Mouse (Mus musculus): ENCODE measurements around the gene Sh3bgrl. TPM values are rescaled to one million over a fixed set of nuclear protein-coding genes. Genes with fewer than 3 reads are reported as not detected.
"Not testable (repeated sequence)": the region's sequence is repeated elsewhere in the genome, so short reads cannot be mapped to it uniquely, and the experiment has no call there.

Sh3bgrl gene
- polyA plus RNA-seq (2015; fragmentation: Nextera tagmentation; extraction: Ambion mirVana) = 131 and 134 TPM in 2 replicates

GRCm38 (mm10) chrX:109095245-109096242 is at the start of gene Sh3bgrl:
Gene Sh3bgrl, plus strand, starts transcription at chrX:109095365.
- peak; percentile 99 for ATAC-seq (replicated peaks; ENCODE audit: low FRiP score)
- Histone ChIP-seq H3K27me3 (no peaks in the 10 kb centered on the region), H3K27ac (peak within 1 kb of the TSS; percentile 92), H3K36me3 (no peaks in the 10 kb centered on the region), H3K4me2 (peak within 1 kb of the TSS; percentile 54), H3K4me1 (no peaks in the 10 kb centered on the region), H3K9me3 (replicated peaks) (no peaks in the 10 kb centered on the region), H3K9ac (peak within 1 kb of the TSS; percentile 50), H3K4me3 (replicated peaks) (peak within 1 kb of the TSS; percentile 58)
- WGBS = 19% methylated on average over 26 of the region's 26 CpGs

GRCm38 (mm10) chrX:109047773-109048172 is 47.4 kb upstream of the Sh3bgrl start:
- WGBS = 62% methylated on average over 1 of the region's 1 CpGs
- no peak for ATAC-seq (replicated peaks; ENCODE audit: low FRiP score)

GRCm38 (mm10) chrX:109071719-109072118 is 23.4 kb upstream of the Sh3bgrl start:
- Histone ChIP-seq H3K36me3 (no peaks in the 10 kb centered on the region), H3K4me3 (replicated peaks) (no peak overlapping the region), H3K9me3 (replicated peaks) (no peaks in the 10 kb centered on the region), H3K27ac (no peak overlapping the region), H3K27me3 (no peaks in the 10 kb centered on the region), H3K9ac (no peak overlapping the region), H3K4me2 (no peak overlapping the region), H3K4me1 (no peaks in the 10 kb centered on the region)
- no peak for ATAC-seq (replicated peaks; ENCODE audit: low FRiP score)
- 84% methylated on average over 3 of the region's 3 CpGs for whole genome bisulfite sequencing

More at GRCm38 (mm10) chrX:109047773-109048172, 47.4 kb upstream of the Sh3bgrl start:
- H3K9me3 ChIP-seq (replicated peaks) = no peaks in the 10 kb centered on the region
- H3K4me3 ChIP-seq (replicated peaks) = no peak overlapping the region
- H3K4me2 ChIP-seq = no peak overlapping the region
- no peaks in the 10 kb centered on the region for H3K4me1 ChIP-seq
- H3K9ac ChIP-seq = no peak overlapping the region
- H3K27ac ChIP-seq = no peak overlapping the region
- no peaks in the 10 kb centered on the region for H3K36me3 ChIP-seq
- no peaks in the 10 kb centered on the region for H3K27me3 ChIP-seq

GRCm38 (mm10) chrX:109075716-109076115 is 19.4 kb upstream of the Sh3bgrl start:
- ATAC-seq (replicated peaks; ENCODE audit: low FRiP score) = no peak
- WGBS = 88% methylated on average over 1 of the region's 1 CpGs
- Histone ChIP-seq H3K9ac (no peak overlapping the region), H3K9me3 (replicated peaks) (no peaks in the 10 kb centered on the region), H3K4me3 (replicated peaks) (no peak overlapping the region), H3K36me3 (no peaks in the 10 kb centered on the region), H3K4me2 (no peak overlapping the region), H3K27me3 (no peaks in the 10 kb centered on the region), H3K27ac (no peak overlapping the region), H3K4me1 (no peaks in the 10 kb centered on the region)

- no peak for ATAC-seq (replicated peaks; ENCODE audit: low FRiP score)
- Histone ChIP-seq H3K9ac (no peak overlapping the region), H3K4me3 (replicated peaks) (no peak overlapping the region), H3K4me1 (no peaks in the 10 kb centered on the region), H3K27ac (no peak overlapping the region), H3K9me3 (replicated peaks) (no peaks in the 10 kb centered on the region), H3K4me2 (no peak overlapping the region), H3K27me3 (no peaks in the 10 kb centered on the region), H3K36me3 (no peaks in the 10 kb centered on the region)
- 20% methylated on average over 3 of the region's 3 CpGs for WGBS
Measured at GRCm38 (mm10) chrX:109076355-109076754, 18.8 kb upstream of the Sh3bgrl start.

GRCm38 (mm10) chrX:109079354-109079753 is 15.8 kb upstream of the Sh3bgrl start:
- H3K27me3 ChIP-seq, H3K4me1 ChIP-seq, H3K4me2 ChIP-seq: not testable (repeated sequence)

GRCm38 (mm10) chrX:109087073-109087472 is 8.1 kb upstream of the Sh3bgrl start:
- Histone ChIP-seq H3K4me2 (no peak overlapping the region), H3K27me3 (no peaks in the 10 kb centered on the region), H3K9ac (no peak overlapping the region), H3K4me1 (no peaks in the 10 kb centered on the region), H3K4me3 (replicated peaks) (no peak overlapping the region), H3K9me3 (replicated peaks) (no peaks in the 10 kb centered on the region), H3K36me3 (no peaks in the 10 kb centered on the region), H3K27ac (no peak overlapping the region)
- ATAC-seq (replicated peaks; ENCODE audit: low FRiP score) = no peak

More at GRCm38 (mm10) chrX:109079354-109079753, 15.8 kb upstream of the Sh3bgrl start:
- H3K9ac ChIP-seq; ATAC-seq (replicated peaks; ENCODE audit: low FRiP score); H3K4me3 ChIP-seq (replicated peaks); H3K36me3 ChIP-seq; H3K27ac ChIP-seq; H3K9me3 ChIP-seq (replicated peaks): not testable (repeated sequence)
- 61% methylated on average over 4 of the region's 4 CpGs for WGBS

- Histone ChIP-seq H3K4me3 (replicated peaks) (peak overlapping the region; percentile 58), H3K27me3 (no peaks in the 10 kb centered on the region), H3K4me1 (no peaks in the 10 kb centered on the region), H3K4me2 (peak overlapping the region; percentile 54), H3K27ac (peak overlapping the region; percentile 92), H3K9me3 (replicated peaks) (no peaks in the 10 kb centered on the region), H3K9ac (no peak overlapping the region), H3K36me3 (no peaks in the 10 kb centered on the region)
- 19% methylated on average over 4 of the region's 4 CpGs for WGBS
- 0 out of 2 replicates have a peak, but pooled peaks have one; percentile 16 for ATAC-seq (replicated peaks; ENCODE audit: low FRiP score)
Measured at GRCm38 (mm10) chrX:109094800-109095199, 365 bp upstream of the Sh3bgrl start.

GRCm38 (mm10) chrX:109098511-109098910 is 3.3 kb downstream of the Sh3bgrl start:
- no peak overlapping the region for H3K9ac ChIP-seq
- no peak for ATAC-seq (replicated peaks; ENCODE audit: low FRiP score)
- no peaks in the 10 kb centered on the region for H3K27me3 ChIP-seq
- no peaks in the 10 kb centered on the region for H3K9me3 ChIP-seq (replicated peaks)
- H3K36me3 ChIP-seq = no peaks in the 10 kb centered on the region
- no peaks in the 10 kb centered on the region for H3K4me1 ChIP-seq
- no peak overlapping the region for H3K4me3 ChIP-seq (replicated peaks)
- H3K27ac ChIP-seq = no peak overlapping the region
- no peak overlapping the region for H3K4me2 ChIP-seq
- WGBS = 80% methylated on average over 1 of the region's 1 CpGs

- WGBS = 81% methylated on average over 2 of the region's 2 CpGs
- Histone ChIP-seq H3K9ac (no peak overlapping the region), H3K9me3 (replicated peaks) (no peaks in the 10 kb centered on the region), H3K27me3 (no peaks in the 10 kb centered on the region), H3K4me3 (replicated peaks) (no peak overlapping the region), H3K27ac (no peak overlapping the region), H3K36me3 (no peaks in the 10 kb centered on the region), H3K4me1 (no peaks in the 10 kb centered on the region), H3K4me2 (no peak overlapping the region)
- ATAC-seq (replicated peaks; ENCODE audit: low FRiP score) = no peak
Measured at GRCm38 (mm10) chrX:109100441-109100840, 5.3 kb downstream of the Sh3bgrl start.

GRCm38 (mm10) chrX:109108117-109108805 is 13.1 kb downstream of the Sh3bgrl start:
- H3K9me3 ChIP-seq (replicated peaks) = no peaks in the 10 kb centered on the region
- ATAC-seq (replicated peaks; ENCODE audit: low FRiP score) = no peak
- no peak overlapping the region for H3K9ac ChIP-seq
- H3K4me3 ChIP-seq (replicated peaks) = no peak overlapping the region
- 38% methylated on average over 1 of the region's 1 CpGs for WGBS
- no peak overlapping the region for H3K27ac ChIP-seq
- no peaks in the 10 kb centered on the region for H3K27me3 ChIP-seq
- H3K4me2 ChIP-seq = no peak overlapping the region
- 0 out of 2 replicates have a peak, but pooled peaks cover under 1% of the 10 kb centered on the region for H3K4me1 ChIP-seq
- H3K36me3 ChIP-seq = no peaks in the 10 kb centered on the region

- Histone ChIP-seq H3K27ac (no peak overlapping the region), H3K4me1 (0 out of 2 replicates have a peak, but pooled peaks cover 2% of the 10 kb centered on the region), H3K9ac (no peak overlapping the region), H3K36me3 (no peaks in the 10 kb centered on the region), H3K4me2 (no peak overlapping the region), H3K27me3 (no peaks in the 10 kb centered on the region), H3K9me3 (replicated peaks) (no peaks in the 10 kb centered on the region), H3K4me3 (replicated peaks) (no peak overlapping the region)
- WGBS = 81% methylated on average over 1 of the region's 1 CpGs
- no peak for ATAC-seq (replicated peaks; ENCODE audit: low FRiP score)
Measured at GRCm38 (mm10) chrX:109112885-109113284, 17.7 kb downstream of the Sh3bgrl start.

All from kidney, embryonic 15.5 days (tissue).